Mouse (Mus musculus) liver, adult (tissue): ENCODE results near the gene Clic1.
A peak's percentile ranks its signal among the peaks of the same experiment; 100 is the strongest.

Source experiments
- GATA4 ChIP-seq: IDR thresholded peaks from 2 replicates; pipeline ENCODE4 v1.6.1; 2014; ENCODE audit warnings: mild to moderate bottlenecking, low read length; ENCODE audit not compliant: insufficient replicate concordance

Gene Clic1

GRCm38 (mm10) chr17:35016791-35017705, 32.7 kb upstream of the Clic1 start:
- no peak for TF ChIP-seq GATA4

GRCm38 (mm10) chr17:35017706-35018030, 32.1 kb upstream of the Clic1 start:
- no peak for TF ChIP-seq GATA4

GRCm38 (mm10) chr17:35018171-35018570, 31.6 kb upstream of the Clic1 start:
- TF ChIP-seq GATA4 = no peak

- no peak for TF ChIP-seq GATA4
These were observed 29.9 kb upstream of the Clic1 start for GRCm38 (mm10) chr17:35019894-35020293.

- no peak for TF ChIP-seq GATA4
These were observed 29.2 kb upstream of the Clic1 start for GRCm38 (mm10) chr17:35020551-35020950.

- TF ChIP-seq GATA4 = peak; percentile 36; the same call in 1 of the 2 replicates
These were observed 28.5 kb upstream of the Clic1 start for GRCm38 (mm10) chr17:35021163-35021808.

- TF ChIP-seq GATA4 = peak; percentile 100
These were observed 27.8 kb upstream of the Clic1 start for GRCm38 (mm10) chr17:35021842-35022477.

GRCm38 (mm10) chr17:35022541-35023060, 27.2 kb upstream of the Clic1 start:
- no peak for TF ChIP-seq GATA4

GRCm38 (mm10) chr17:35023221-35023620, 26.5 kb upstream of the Clic1 start:
- no peak for TF ChIP-seq GATA4

- TF ChIP-seq GATA4 = no peak
These were observed 26.0 kb upstream of the Clic1 start for GRCm38 (mm10) chr17:35023756-35024155.

GRCm38 (mm10) chr17:35024261-35024660, 25.5 kb upstream of the Clic1 start:
- TF ChIP-seq GATA4 = no peak

- no peak for TF ChIP-seq GATA4
These were observed 24.9 kb upstream of the Clic1 start for GRCm38 (mm10) chr17:35024691-35025488.

GRCm38 (mm10) chr17:35026206-35026605, 23.6 kb upstream of the Clic1 start:
- TF ChIP-seq GATA4 = no peak

GRCm38 (mm10) chr17:35027277-35028068, 22.3 kb upstream of the Clic1 start, which contains the start of gene Sapcd1:
TSS of gene Sapcd1 (minus strand) at chr17:35028016.
- TF ChIP-seq GATA4 = no peak
